Mouse (Mus musculus) spleen, adult 2 months (tissue): ENCODE measurements at regions not wholly inside any gene's neighbourhood (a gene's known extent, or its start where the extent isn't known, plus 50 kb on each side); places are given as distances from the start of the nearest gene placed in this dataset.

Experiments used
- DNase-seq, 2 experiments: peaks; one replicate each; pipeline versions ENCODE4 v3.0.0 to v3.0.0-alpha.2; 2012 to 2021; ENCODE audit warnings: low spot score in 2 of 2, low read depth in 1 of 2
- H3K27ac ChIP-seq: fragments of 200-500 bp; 2 replicates; pipeline ENCODE4 v1.5.1; 2012; ENCODE audit warnings: low read length, inconsistent platforms; ENCODE audit not compliant: insufficient read depth
- H3K27me3 ChIP-seq: fragments of 200-500 bp; 2 replicates; pipeline ENCODE4 v1.6.1; 2012; ENCODE audit warnings: mild to moderate bottlenecking, moderate library complexity, low read length, inconsistent platforms; ENCODE audit not compliant: control insufficient read depth, insufficient read depth
- H3K36me3 ChIP-seq: fragments of 200-500 bp; 2 replicates; pipeline ENCODE4 v1.6.1; 2012; ENCODE audit warnings: mild to moderate bottlenecking, low read length, inconsistent platforms; ENCODE audit not compliant: control insufficient read depth, insufficient read depth
- H3K4me1 ChIP-seq: fragments of 200-500 bp; 2 replicates; pipeline ENCODE4 v1.6.1; 2011; ENCODE audit warnings: inconsistent platforms; ENCODE audit not compliant: control insufficient read depth, insufficient read depth, insufficient read length
- H3K4me3 ChIP-seq: fragments of 200-500 bp; 2 replicates; pipeline ENCODE4 v1.5.1; 2011; ENCODE audit warnings: mild to moderate bottlenecking, inconsistent platforms; ENCODE audit not compliant: insufficient read depth, insufficient read length; ENCODE audit errors: extremely low read depth
- CTCF ChIP-seq: fragments of 200-500 bp; IDR thresholded peaks from 2 replicates; pipeline ENCODE4 v1.5.1; 2011; ENCODE audit warnings: mild to moderate bottlenecking, inconsistent platforms; ENCODE audit not compliant: insufficient read depth, insufficient read length, insufficient replicate concordance; ENCODE audit errors: extremely low read depth
- POLR2A ChIP-seq: fragments of 200-500 bp; IDR thresholded peaks from 2 replicates; pipeline ENCODE4 v1.6.1; 2011; ENCODE audit warnings: low read depth, low read length, inconsistent platforms
- WGBS: fragments of 180-500 bp; shearing (Covaris S2); methylation state at CpG from one replicate; pipeline ENCODE4 v1.1.7; 2018; 5-methylcytosine and 5-hydroxymethylcytosine counted together

DNA sequence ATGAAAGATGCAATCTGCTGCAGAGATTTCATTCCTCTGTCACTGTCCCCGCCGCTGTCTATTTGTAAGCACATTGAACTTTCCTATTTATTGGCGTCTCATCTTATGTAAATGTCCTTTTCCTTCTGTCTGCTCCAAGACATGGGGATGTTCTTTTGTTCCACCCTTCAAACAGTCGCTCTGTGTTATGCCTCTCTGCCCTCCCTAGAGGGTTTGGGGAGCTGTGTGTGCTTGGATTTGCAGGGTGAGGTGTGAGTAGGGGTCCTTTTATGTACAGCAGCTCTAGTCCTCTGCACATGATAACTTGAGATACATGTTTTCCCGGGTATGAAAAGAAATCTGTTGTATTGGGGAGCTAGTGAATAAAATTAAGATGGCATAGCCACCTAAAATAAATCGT, 75.2 kb upstream of the Zbtb18 start:
- H3K27ac ChIP-seq = no peak overlapping the region
- no peak overlapping the region for H3K4me3 ChIP-seq
- H3K4me1 ChIP-seq = no peaks in the 10 kb centered on the region; the same call in 1 of the 2 replicates
- no peaks in the 10 kb centered on the region for H3K36me3 ChIP-seq
- TF ChIP-seq CTCF (no peak), POLR2A (no peak)
- no peaks in the 10 kb centered on the region for H3K27me3 ChIP-seq
- DNase-seq = no peak
- whole genome bisulfite sequencing = 82% methylated on average over 6 of the region's 6 CpGs

DNA sequence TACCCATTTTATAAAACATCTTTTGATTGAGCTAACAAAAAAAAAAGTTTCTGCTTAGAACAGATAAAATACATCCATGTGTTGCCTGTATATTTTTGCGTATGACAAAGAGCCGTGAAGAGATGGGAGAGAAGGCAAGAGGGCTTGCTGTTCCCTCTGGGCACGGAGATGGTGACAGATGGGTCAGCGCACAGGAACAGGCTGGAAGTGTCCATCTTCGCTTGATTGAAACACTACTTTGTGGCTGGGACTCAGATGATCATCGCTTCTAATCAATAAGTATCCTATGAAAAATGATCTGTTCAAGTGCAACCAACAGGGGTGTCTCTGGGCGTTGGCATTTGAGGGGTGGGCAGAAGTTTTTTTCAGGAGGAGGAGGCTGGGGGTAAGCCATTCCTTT, 75.7 kb upstream of the Zbtb18 start:
- TF ChIP-seq CTCF = no peak
- TF ChIP-seq POLR2A = no peak

DNA sequence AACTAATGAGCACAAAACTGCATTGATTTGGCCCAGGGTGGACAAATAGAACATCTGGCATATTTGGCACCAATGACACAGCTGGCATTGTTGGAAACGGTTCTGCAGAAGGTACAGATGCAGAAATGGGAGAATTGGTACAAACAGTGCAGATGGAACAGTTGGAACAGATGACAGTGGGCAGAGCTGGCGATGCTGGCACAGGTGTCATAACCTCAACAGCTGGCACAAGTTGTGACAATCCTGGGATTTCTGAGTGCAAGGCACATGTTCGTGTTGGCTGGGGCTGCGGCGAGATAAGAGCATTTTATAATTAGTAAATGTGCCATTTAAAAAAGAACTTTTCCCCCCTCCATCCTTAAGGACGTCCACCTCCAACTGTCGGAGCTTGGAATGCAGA, 77.8 kb upstream of the Zbtb18 start:
- Histone ChIP-seq H3K27ac (no peak overlapping the region), H3K4me3 (no peak overlapping the region), H3K36me3 (no peaks in the 10 kb centered on the region), H3K4me1 (no peaks in the 10 kb centered on the region; the same call in 1 of the 2 replicates), H3K27me3 (no peaks in the 10 kb centered on the region)
- no peak for TF ChIP-seq POLR2A
- TF ChIP-seq CTCF = no peak
- WGBS = 87% methylated on average over 7 of the region's 7 CpGs
- DNase-seq = no peak

More for the DNA sequence above, 75.7 kb upstream of the Zbtb18 start:
- DNase-seq = no peak
- Histone ChIP-seq H3K36me3 (no peaks in the 10 kb centered on the region), H3K4me3 (no peak overlapping the region), H3K27me3 (no peaks in the 10 kb centered on the region), H3K27ac (no peak overlapping the region), H3K4me1 (no peaks in the 10 kb centered on the region; the same call in 1 of the 2 replicates)
- WGBS = 88% methylated on average over 7 of the region's 7 CpGs

DNA sequence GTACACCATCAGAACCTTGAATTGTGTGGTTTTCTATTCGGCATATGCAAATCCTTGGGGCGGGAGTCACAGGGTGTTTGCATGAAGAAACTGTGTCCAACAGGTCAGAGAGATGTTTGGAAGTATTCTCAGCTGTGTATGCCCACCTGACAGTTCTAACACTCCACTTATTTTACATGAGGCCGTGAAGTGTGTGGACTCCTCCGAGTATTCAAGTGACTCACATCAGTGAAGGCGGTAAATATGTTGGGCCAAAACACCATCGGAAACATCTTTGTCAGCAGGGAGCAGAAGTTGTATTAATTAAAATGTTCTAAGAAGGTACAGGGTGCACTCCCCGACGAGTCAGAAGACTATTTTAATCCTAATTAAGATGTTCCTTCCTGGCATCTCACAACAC, 79.8 kb upstream of the Zbtb18 start:
- Histone ChIP-seq H3K4me3 (no peak overlapping the region), H3K27ac (no peak overlapping the region), H3K27me3 (no peaks in the 10 kb centered on the region), H3K36me3 (no peaks in the 10 kb centered on the region), H3K4me1 (no peaks in the 10 kb centered on the region)
- 91% methylated on average over 8 of the region's 8 CpGs for WGBS
- TF ChIP-seq CTCF = no peak
- no peak for TF ChIP-seq POLR2A
- no peak for DNase-seq

DNA sequence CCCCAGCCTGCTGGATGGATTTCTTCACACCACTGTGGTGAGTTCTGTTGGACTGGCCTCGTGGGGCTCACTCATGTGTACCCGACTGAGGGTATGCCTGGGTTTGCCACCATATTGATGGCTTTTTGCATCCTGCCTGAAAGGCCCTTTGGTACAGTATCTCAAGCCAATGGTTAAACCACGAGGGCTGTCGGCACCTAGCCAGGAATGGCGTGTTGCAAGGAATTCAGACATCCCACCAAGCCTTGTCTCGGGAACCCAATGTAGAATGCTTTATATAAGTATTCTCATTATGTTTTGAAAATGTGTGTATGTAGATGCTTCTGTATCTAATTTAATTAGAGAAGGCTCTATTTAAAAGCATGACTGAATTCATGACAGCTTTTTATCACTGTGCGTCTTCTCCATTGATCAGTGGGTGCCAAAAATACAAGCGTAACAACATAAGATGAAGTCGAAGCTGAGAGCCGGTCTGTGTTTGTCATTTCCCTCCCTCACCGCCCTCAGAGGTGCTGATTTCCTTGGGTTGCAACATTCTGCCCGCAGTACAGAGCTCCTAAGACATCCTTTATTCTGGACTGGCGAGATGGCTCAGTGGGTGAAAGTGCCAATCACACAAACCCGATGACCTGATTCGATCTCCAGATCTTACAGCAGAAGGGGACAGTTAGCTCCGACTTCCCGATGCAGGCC, 90.5 kb upstream of the Akt3 start:
- no peak for DNase-seq
- Histone ChIP-seq H3K4me1 (peaks cover 13% of the 10 kb centered on the region), H3K36me3 (no peaks in the 10 kb centered on the region), H3K4me3 (no peak overlapping the region), H3K27me3 (no peaks in the 10 kb centered on the region), H3K27ac (no peak overlapping the region)
- WGBS = 89% methylated on average over 17 of the region's 17 CpGs
- TF ChIP-seq CTCF (no peak), POLR2A (no peak)

DNA sequence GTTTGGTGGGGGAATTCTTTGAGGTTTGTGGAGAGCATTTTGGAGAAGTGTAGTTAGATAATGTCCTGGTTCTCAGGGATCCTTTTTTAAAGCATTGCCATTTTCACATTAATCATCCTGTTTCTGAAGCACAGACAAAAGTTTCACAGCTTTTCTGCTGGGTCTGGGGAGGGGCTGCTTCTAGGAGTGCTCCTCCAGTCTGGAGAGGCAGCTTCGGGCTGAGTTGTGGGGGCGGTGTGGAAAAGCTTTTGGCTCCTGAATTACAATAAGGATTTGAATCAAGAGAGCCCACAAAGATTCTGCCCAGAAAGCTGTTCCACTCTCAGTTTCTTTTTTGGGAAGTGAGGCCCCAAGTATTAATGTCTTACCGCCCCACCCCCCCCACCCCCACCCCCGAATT, 89.2 kb upstream of the Akt3 start:
- H3K4me3 ChIP-seq = no peak overlapping the region
- 41% methylated on average over 4 of the region's 4 CpGs for WGBS
- TF ChIP-seq POLR2A (no peak), CTCF (no peak)
- no peak for DNase-seq
- H3K27ac ChIP-seq = no peak overlapping the region
- H3K4me1 ChIP-seq = peaks cover 17% of the 10 kb centered on the region
- no peaks in the 10 kb centered on the region for H3K27me3 ChIP-seq
- H3K36me3 ChIP-seq = no peaks in the 10 kb centered on the region

DNA sequence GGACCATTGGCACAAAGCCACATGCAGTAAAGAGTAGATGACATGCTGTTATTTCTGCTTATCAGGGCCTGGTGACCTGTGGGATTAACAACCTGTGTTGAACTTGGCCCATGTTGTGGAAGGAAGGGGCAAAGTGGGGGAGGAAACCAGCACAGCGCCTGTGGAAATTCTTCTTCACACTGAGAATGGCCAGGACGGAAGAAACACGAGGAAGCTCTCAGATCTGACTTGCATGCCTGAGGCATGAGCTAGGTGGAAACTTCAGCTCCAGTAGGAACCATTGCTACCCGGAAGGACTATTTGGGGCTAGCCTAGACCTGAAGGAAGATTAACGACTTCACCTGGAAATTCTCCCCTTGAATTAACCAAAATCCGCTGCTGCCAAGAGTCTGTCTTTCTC, 88.5 kb upstream of the Akt3 start:
- no peak overlapping the region for H3K4me3 ChIP-seq
- H3K4me1 ChIP-seq = peaks cover 17% of the 10 kb centered on the region
- TF ChIP-seq CTCF (no peak), POLR2A (no peak)
- H3K36me3 ChIP-seq = no peaks in the 10 kb centered on the region
- WGBS = 75% methylated on average over 6 of the region's 6 CpGs
- no peak for DNase-seq
- H3K27me3 ChIP-seq = no peaks in the 10 kb centered on the region
- H3K27ac ChIP-seq = no peak overlapping the region

DNA sequence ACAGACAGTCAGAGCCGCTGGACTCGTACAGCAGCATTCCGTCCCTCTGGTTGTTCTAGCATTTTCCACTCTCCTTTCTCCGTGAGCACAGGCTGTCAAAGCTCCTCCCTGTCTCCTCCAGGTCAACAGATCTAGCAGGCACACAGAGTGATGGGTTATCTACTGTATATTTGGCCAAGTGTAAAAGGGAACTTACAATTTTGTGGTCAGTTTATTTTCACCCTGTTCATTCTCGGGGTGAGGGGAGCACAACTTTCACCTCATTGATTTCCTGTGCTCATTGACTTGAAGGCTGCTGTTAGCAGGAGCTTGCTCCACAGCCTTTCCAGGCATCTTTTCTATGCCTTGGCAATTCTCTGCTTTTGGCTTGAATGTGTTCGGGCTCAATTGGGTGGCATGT, 87.5 kb upstream of the Akt3 start:
- no peak for TF ChIP-seq POLR2A
- WGBS = 27% methylated on average over 6 of the region's 6 CpGs
- H3K27me3 ChIP-seq = no peaks in the 10 kb centered on the region
- DNase-seq = no peak
- peak overlapping the region; percentile 21 for H3K27ac ChIP-seq
- H3K4me1 ChIP-seq = peaks cover 17% of the 10 kb centered on the region
- H3K4me3 ChIP-seq = no peak overlapping the region
- no peaks in the 10 kb centered on the region for H3K36me3 ChIP-seq
